Mouse (Mus musculus): ENCODE measurements at regions not wholly inside any gene's neighbourhood (a gene's known extent, or its start where the extent isn't known, plus 50 kb on each side); places are given as distances from the start of the nearest gene placed in this dataset.
"Not testable (repeated sequence)": the region's sequence is repeated elsewhere in the genome, so short reads cannot be mapped to it uniquely, and the experiment has no call there.

DNA sequence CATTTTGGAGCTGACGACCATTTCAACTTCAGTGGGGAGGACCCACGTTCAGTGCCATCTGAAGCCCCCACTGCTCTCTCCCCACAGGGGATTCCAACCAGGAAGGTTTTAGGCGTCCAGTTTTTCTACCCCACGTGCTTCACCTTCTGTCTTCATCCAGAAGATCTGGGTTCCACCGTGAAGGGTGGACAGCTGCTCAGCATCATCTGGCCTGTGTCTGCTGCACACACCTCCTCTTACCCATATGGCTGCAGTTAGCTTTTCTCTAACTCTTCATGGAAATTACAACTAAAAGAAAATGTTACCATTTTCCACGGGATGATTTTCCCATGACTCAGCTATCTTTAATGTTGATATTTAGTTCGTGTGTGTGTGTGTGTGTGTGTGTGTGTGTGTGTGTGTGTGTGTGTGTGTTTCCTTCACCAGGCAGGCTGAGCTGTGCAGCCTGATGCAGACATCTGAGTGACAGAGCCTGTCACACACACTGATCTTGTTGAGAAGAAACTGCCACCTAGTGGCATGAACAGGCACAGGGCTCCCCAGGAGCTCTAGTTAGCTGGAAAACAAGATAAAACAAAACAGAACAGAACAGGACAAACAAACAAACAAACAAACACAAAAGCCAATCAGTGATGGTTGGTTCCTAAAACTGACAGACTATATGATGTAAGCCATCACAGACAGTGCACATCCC lies 107.5 kb upstream of the Rasgrp1 start:
- DNase-seq (ENCODE audit: low read depth), result peak; percentile 82

DNA sequence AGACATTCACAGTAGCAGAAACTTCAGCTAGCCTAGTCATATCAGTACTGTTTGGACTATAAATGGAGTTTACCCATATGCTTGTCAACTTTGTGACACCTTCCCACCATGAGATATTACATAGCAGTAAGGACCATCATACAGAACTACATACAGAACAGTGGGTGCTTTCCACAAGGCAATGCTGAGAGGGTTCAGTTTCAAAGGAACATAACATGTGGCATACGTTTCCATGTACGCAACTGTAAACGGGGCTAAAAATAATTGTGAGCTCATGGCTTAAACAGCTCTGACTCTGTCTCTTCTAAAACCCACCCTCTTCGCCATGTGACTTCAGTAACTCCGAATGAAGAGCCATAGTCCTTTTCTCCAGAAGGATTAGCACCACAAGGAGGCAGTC lies 109.0 kb upstream of the Rasgrp1 start:
- no peak for DNase-seq (ENCODE audit: low read depth)

DNA sequence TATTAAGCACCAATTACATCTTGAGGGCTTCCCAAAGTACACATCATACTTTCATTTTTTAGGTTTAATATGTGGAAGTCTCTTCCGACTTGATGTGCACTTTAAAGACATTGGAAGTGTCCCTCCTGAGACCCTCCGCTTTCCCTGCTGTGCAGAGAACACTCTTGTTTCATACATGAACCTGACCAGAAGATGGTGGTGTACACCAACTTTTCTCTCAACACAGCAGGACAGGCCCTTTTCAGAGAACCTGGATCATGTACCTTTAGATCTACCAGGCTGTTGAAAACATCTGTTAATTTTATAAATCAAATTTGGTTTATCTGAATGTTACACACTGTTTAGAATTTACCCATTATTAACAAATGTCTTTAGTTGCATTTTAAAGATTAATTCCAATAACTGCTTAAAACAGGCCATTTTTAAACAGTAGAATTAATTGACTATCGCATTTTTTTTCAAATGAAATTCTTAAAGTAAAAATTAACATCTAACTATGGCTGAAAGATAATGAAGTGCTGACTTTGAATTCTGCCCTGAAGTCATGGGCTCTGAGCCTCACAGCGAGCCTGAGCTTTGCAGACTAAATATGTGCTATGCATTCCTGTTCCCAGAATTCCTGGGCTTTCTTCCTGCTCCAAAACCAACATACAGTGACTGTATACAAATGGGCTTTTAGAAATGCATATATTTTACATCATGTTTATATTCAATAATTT lies 112.4 kb upstream of the Rasgrp1 start:
- DNase-seq (ENCODE audit: low read depth), result peak; percentile 37

DNA sequence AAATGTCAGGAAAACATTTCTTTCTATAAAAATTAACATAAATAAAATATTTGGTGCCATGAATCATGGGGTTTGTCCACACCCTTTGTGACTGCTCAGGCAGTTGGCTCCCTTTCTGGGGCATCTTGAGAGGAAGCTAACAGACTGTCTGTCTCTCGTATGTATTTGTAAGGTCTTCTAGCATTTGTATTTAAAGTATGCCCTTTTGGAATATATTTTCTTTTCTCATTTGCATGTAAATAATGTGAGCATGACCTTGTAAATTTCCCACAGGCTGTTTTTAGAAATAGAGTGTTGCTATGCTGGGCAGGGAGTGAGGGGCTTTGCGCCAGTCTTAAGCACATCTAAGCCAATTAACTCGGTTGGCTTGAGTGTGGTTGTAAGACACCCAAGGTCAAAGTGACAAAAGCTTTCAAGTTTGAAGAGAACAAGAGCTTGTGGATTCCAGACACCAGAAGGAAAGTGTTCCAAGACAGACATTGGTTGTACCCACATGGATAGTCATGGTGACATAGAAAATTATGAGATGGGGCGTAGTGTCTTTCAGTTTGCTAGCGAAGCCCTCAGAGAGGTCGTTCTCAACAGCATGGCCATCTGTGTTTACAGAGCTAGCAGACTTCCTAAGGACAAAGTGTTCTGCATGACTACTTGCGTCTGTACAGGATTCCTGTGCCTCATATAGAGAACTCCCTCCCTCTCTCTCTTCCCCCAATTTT lies 113.1 kb upstream of the Rasgrp1 start:
- no peak for DNase-seq (ENCODE audit: low read depth)

DNA sequence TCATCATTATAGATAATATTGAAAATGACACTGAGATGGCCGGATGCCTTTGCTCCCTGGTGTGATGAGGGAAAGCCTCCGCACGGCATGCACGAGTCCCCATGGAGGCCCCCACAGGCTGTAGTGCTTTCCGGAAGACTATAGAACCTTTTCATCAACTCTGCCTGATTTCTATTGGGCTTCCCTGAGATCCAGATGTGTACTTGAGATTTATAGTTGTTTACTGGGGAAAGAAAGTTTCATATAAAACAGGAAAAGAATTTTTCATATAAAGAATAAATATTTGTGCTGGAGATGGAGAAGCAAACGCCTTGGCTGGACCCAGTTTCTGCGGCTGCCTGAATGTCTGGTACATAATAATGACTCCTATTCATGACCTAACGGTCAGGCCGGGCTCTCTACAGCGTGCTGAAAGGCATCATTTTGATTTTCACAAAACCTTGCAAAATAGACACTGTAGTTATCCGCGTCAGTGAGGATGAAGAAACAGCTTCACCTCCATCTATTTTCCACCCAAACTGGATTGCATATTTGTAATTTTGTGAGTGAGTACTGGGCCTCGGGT lies 113.7 kb upstream of the Rasgrp1 start:
- DNase-seq (ENCODE audit: low read depth), result no peak

DNA sequence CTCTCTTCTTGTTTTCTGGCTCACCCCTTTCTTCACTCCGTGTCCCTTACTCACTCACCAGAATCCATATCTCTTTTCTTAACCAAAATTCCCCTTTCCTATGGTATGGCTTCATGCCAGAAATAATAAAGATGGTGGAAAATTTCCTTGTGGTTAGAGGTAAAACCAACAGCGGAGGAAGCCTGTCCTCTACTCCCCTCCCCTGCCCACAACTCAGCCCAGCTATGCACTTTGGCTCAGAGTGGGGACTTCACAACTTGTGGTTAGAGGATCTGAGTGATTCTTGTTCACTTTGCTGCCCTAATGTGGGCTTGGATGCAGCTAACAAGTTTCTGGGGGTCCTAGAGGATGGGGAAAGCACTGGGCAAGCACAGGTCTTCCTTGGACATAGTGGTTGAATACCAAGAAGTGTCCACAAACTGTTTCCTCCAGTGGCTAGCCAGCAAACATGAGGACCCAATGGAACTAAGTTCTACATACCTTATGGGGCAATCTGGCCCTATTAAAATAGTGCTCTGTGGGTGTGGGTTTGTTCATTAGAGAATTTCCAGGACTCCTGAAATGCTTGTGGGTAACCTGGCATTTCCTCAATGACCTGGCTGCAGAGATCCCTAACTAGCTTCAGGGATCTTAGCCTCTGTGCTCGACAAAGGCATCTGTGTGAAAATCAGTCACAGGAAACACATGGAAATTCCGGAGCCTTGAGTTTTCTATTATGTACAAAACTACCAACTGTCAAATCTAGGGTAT lies 118.9 kb upstream of the Rasgrp1 start:
- DNase-seq (ENCODE audit: low read depth), result no peak

DNA sequence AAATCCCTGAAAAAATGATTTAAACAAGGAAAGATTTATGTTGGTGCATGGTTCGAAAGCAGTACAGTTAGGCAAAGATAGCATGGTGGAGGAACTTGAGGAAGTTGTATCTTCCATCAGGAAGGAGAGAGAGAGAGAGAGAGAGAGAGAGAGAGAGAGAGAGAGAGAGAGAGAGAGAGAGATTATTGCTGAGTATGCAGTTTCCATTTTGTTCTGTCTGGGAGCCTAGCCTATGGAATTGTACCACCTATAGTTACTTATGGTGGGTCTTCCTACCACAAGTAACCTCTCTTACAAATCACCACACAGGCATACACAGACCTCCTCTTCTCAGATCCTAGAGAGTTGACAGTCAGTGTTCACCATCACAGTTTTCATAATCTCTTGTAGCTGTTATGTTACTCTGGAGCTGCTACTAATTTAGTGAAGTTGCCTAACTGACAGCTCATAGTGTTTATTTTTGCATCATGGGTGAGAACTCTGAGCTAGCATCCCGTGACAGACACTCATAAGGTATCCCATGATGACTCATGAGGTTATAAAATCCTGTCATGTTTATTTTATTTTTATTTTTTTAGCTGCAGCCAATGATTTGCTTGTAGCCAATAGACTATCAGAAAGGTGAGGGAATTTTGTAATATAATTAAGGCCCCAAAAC lies 132.2 kb upstream of the Rasgrp1 start:
- DNase-seq (ENCODE audit: low read depth), result no peak

DNA sequence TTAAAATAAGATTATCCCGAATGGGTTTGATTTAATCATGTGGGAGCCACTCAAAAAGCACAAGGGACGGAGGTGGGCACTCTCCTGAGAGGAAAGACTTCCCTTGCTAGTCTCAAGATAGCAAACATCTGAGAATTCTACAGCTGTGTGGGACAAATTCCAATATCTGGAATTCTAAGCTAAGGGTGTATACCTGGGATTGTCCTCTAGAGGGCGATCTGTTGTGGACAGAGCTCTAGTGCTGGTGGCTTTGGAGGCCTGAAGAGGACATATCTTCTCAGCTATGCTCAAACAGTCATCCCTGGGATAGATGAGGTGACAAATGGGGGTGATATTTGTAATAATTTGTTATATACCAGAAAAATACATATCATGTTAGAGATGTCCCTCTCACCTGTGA lies 132.8 kb upstream of the Rasgrp1 start:
- peak; percentile 26 for DNase-seq (ENCODE audit: low read depth)

DNA sequence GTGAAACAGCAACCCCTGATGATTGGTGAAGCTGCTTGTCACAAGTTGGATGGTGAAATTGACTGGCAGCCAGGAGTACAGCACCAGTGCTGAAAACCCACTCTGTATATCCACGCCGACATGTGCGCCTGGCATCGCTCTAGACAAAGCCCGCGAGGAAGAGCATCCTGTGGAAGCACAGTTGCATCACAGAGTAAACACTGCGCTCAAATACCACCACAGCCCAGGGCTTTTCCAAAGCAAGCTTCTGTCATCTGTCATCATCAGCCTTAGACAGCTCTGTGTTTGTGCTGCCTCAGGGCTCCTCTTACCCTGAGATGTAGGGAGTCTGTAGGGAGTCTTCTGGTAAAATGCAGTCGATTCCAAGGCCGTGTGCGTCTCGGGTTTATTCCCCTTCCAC lies 134.7 kb upstream of the Rasgrp1 start:
- DNase-seq (ENCODE audit: low read depth), result not testable (repeated sequence)

DNA sequence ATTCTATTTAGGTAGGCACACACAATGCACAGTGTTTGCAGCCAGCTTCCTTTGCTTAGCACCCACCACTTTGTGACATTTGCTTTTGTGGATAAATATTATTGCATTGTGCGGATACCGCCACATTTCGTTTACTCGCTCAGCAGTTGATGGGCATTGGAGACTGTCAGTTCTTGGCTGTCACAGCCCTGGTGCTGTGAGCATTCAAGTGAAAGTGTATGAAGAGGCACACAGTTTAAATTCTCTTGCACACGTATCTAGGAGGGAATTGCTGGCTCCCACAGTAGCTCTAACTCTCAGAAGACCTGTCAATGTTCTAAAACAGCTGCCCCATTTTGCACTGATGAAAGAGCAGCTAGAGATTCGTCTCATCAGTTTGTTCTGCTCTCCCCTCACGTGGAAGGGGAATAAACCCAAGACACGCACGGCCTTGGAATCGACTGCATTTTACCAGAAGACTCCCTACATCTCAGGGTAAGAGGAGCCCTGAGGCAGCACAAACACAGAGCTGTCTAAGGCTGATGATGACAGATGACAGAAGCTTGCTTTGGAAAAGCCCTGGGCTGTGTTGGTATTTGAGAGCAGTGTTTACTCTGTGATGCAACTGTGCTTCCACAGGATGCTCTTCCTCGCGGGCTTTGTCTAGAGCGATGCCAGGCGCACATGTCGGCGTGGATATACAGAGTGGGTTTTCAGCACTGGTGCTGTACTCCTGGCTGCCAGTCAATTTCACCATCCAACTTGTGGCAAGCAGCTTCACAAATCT lies 136.6 kb upstream of the Rasgrp1 start:
- not testable (repeated sequence) for DNase-seq (ENCODE audit: low read depth)

DNA sequence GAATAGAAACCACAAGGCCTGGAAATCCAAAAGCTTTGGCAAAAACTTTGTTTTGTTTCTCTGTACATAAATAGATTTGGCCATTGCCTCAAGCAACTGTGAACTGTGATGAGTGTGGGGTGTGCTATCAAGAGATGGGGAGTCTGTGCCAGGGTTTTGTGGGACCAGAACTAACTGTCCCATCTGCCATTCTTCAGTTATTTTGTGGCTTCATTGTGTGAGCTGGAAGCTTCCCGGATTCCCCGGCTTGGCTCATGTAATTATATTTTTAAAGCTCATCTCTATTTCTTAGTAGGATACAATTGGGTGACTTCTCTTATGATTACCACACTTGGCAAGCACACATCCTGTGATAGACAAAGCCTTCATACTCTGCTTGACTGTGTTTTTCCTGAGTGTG lies 143.6 kb upstream of the Rasgrp1 start:
- no peak for DNase-seq (ENCODE audit: low read depth)

DNA sequence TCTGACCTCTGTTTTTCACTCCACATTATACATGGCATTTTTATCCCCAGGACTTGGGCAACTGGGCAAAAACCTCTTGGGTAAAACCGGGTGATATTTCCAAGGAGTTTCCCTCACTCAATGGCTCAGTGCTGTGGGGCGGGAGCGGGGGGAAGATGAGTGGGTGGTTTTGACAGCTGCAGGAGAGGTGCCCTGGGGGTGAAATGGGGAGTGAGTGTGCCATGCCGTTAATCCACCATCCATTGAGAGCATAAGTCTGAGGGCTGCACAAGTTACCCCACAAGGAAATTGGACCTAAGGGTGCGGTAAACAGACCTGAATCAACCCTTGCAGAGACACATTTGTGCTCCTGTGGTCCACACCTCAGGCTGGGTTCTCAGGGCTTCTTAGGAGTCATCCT lies 155.8 kb upstream of the Rasgrp1 start:
- no peak for DNase-seq (ENCODE audit: low read depth)

DNA sequence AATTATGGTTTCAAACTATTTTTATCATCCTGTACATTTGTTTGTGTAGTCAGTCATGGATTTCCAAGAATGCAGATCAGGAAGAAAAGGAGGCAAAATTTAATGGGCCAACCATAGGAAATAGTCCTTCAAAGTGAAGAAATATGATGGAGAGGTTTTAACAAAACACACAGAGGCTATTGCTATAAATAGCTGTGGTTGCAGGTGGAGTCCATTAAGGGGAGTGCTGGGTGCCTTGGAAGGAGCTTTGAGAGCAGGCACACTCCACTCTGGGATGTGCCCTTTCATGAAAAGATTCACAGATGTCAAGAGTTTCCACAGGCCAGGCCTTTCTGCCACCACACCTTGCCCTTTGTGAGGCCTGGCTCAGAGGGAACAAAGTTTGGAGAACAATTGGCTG lies 159.8 kb upstream of the Rasgrp1 start:
- DNase-seq (ENCODE audit: low read depth), result no peak

DNA sequence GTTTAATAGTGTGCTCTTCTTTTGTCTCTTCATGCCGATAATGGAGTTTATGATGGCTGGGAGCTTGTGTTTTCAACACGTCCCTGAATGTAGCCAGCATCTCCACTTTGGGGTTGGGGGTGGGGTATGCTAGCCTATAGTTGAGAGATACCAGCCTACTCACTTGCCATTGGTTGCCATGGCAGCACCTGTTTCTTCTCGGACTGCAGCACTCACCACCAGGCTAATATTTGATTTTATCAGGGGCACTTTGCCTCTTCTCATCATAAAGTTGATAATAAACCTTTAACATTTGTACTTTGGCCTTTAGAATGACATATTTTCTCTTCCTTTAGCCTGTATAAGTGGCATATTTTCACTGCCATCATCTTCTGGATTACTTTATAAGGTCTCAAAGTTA lies 168.9 kb upstream of the Rasgrp1 start:
- no peak for DNase-seq (ENCODE audit: low read depth)

DNA sequence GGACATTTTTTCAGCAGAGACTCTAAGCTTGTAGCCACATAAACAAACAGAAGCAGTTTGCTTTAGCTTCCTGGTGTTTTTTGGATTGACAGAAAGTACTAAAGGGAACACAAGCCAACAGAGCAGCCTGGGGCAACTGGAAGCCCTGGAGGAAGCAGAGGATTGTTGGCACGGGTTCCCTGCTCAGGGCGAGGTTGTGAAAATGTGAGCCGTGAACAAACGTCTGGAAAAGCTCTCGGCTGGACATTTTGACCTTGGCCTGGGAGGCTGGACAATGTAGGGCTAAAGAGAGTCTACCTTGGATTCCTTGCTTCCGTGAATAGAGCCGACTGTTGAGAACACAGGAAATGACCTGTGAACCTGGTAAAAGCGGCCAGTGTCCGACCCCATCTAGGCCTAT lies 169.8 kb upstream of the Rasgrp1 start:
- DNase-seq (ENCODE audit: low read depth), result no peak

DNA sequence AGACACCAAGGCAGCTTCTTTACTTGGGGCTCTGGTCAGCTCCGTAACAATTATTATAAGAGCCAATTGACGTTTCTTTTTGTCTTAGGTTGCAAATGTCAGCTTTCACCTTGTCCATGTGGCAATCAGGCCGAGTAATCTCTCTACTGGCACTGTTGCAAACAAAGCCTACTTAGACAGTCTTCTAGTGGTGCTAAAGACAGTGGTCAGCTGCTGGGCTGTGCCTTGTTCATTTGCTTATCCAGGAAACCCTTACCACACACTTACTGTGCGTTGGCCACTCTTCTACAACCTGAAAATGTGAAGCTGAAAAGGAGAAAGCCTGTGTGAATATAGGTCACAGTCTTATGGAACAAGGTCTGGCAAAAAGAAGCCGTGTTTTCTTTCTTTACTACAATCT lies 181.6 kb upstream of the Rasgrp1 start:
- DNase-seq (ENCODE audit: low read depth), result no peak

DNA sequence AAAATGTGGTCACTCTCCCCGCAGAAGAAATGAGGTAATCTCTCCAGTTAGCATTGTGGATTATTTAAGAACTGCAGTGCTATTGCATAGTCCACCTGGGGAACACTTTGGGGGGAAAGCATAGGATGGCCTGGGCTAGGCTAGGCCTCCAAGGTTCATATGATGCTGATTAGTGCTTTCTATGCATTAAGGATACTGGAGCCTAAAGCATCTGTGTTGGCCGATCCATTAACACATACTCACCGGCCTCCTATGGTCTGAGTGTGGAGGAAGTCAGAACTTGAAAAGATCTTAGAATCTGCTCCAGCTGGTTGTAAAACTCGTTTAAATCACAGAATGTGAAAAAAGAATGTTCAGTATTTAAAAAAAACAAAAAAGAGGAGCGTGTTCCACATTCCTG lies 196.1 kb upstream of the Rasgrp1 start:
- no peak for DNase-seq (ENCODE audit: low read depth)

DNA sequence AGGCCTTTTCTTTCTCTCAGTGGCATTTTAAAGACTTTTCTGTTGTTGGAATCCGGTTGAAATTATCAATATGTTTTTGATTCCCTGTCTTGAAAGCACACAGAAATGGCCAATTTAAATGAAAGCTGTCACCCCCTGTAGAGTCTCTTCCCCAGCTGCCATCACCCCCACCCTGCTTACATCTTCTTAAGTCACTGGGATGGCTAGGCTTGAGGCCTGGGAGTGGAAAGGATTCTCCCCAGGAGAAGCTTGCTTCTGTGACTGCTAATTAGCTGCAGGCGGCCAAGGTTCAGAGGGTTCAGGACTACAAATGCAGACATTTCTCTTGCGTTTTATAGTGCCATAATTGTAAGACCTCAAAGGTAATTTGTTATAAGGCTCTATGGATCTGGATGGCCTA lies 196.5 kb upstream of the Rasgrp1 start:
- DNase-seq (ENCODE audit: low read depth), result no peak

DNA sequence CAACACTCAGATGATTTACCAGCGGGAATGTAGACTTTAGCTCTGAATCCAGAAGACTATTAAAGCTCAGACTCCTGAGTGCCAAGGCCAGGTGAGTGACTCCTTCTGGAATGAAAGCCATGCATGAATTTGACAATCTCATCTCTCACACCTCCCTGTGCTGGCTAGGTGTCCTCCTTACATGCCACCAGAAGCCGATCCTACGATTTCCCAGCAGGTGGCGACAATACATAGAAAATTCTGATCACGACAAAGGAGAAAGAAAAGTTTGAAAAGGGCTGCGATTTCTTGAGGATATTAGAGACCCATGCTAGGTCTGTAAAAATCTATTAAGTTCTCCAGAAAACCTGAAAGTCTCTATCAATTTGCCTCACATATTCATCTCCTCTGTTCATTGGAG lies 198.7 kb upstream of the Rasgrp1 start:
- DNase-seq (ENCODE audit: low read depth), result peak; percentile 56

DNA sequence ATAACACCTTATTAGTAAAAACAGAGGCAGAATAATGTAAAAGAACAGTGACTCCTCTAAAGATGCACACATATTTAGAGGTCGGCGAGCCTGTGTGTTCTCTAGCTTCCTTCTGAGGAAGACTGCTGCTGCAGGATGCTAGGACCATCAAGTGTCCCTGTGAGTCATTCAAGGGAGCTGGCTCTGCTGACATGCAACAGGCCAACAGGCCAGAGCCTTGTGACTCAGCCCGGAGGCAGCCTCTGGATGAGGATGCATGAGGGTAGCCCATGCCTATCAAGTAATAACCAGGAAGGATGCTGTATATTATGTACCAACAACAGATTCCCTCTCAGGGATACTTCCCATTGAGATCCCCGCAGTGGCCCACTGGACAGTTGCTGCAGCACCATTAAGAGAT lies 199.5 kb upstream of the Rasgrp1 start:
- DNase-seq (ENCODE audit: low read depth), result no peak

DNA sequence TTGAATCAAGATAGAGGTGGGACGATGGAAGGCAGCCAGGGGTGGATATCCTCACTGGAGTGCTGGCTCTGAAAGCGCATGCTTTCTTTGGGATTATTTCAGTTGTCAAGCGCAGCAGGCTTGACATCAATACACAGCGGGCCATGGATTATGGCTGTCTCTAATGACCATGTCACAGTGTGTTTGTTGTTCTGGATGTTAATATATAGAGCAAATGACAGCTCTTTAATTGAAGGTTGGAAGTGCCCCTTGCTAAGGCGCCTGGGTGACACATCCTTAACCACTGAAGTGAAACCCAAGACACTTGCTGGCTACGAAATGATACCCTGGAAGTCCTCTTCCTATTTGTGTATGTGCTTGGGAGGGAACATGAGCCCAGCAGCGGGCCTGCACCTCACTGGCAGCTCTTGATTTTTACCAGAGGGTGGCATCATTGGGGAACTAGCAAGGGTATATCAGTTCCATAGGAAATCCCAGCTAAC lies 200.5 kb upstream of the Rasgrp1 start:
- no peak for DNase-seq (ENCODE audit: low read depth)

Measured in induced T-regulatory cell, adult 2 months (primary cell).